Mouse (Mus musculus) G1E (cell line): ENCODE measurements around the gene Eipr1.

ENCODE experiments used
- CTCF ChIP-seq: IDR thresholded peaks from 2 replicates; pipeline ENCODE4 v1.5.1; 2012; ENCODE audit warnings: low read depth, low read length, inconsistent platforms, mixed read lengths
- GATA1 ChIP-seq: IDR thresholded peaks from 2 replicates; pipeline ENCODE4 v1.6.1; 2012; ENCODE audit warnings: borderline replicate concordance, low read length, inconsistent platforms, mixed read lengths
- GATA2 ChIP-seq: IDR thresholded peaks from 2 replicates; pipeline ENCODE4 v1.6.1; 2012; ENCODE audit warnings: low read depth, low read length, inconsistent platforms, borderline replicate concordance
- POLR2AphosphoS5 ChIP-seq: IDR thresholded peaks from 2 replicates; pipeline ENCODE4 v1.6.1; 2012; ENCODE audit warnings: low read depth, low read length, inconsistent platforms; ENCODE audit not compliant: insufficient replicate concordance
- TAL1 ChIP-seq: conservative IDR thresholded peaks from 2 replicates; pipeline ENCODE4 v1.6.1; 2012; ENCODE audit warnings: low read depth, low read length, inconsistent platforms, mixed read lengths

- TF ChIP-seq CTCF: no peak
- no peak for TF ChIP-seq POLR2AphosphoS5
- TF ChIP-seq GATA1: no peak
- TF ChIP-seq TAL1: no peak
- TF ChIP-seq GATA2: no peak
Observed at GRCm38 (mm10) chr12:28743328-28743727, 8.3 kb upstream of the Eipr1 start.
